Mouse (Mus musculus): ENCODE data around the gene Pik3c2b.

DNA sequence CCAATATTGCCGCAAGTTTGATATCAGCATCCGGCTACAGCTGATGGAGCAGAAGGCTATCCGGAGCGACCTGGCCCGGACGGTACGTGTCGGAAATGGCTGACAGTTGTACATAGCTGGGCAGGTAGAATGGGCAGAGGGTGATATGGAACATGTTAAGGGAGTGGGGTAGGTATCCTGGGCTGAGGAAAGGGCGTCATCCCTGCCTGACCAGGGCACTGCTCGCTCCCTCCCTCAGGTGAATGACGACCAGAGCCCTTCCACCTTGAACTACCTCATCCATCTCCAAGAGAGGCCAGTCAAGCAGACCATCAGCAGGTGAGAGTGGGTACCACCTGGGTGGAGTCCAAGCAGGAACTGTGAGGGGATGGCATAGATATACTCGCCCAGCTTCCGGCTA is 29.1 kb downstream of the Pik3c2b start:
- no peak for TF ChIP-seq CTCF (IDR thresholded peaks at IDR 0.05; ENCODE audit: borderline replicate concordance, insufficient read depth, low read depth, low read length)
- no peak for TF ChIP-seq POLR2A (IDR thresholded peaks at IDR 0.05; ENCODE audit: borderline replicate concordance, insufficient read depth, low read length)
